Mouse (Mus musculus): ENCODE data around the gene Armc5.

GRCm38 (mm10) chr7:128267391-128267790 lies 30.2 kb downstream of the Armc5 start:
- TF ChIP-seq CTCF (IDR thresholded peaks at IDR 0.05; ENCODE audit: extremely low read depth, insufficient read length, insufficient replicate concordance, low read depth, low read length) (no peak), POLR2A (IDR thresholded peaks at IDR 0.05; ENCODE audit: low read depth, low read length) (no peak)
